Mouse (Mus musculus): Measurements from ENCODE around the gene Timp3. TPM values are rescaled to one million over a fixed set of nuclear protein-coding genes. Genes with fewer than 3 reads are reported as not detected.
A peak's percentile ranks its signal among the peaks of the same experiment; 100 is the strongest.

Timp3 gene
- polyA plus RNA-seq (2012; rRNA removed) = 30.5 and 39.7 TPM in 2 replicates

DNA sequence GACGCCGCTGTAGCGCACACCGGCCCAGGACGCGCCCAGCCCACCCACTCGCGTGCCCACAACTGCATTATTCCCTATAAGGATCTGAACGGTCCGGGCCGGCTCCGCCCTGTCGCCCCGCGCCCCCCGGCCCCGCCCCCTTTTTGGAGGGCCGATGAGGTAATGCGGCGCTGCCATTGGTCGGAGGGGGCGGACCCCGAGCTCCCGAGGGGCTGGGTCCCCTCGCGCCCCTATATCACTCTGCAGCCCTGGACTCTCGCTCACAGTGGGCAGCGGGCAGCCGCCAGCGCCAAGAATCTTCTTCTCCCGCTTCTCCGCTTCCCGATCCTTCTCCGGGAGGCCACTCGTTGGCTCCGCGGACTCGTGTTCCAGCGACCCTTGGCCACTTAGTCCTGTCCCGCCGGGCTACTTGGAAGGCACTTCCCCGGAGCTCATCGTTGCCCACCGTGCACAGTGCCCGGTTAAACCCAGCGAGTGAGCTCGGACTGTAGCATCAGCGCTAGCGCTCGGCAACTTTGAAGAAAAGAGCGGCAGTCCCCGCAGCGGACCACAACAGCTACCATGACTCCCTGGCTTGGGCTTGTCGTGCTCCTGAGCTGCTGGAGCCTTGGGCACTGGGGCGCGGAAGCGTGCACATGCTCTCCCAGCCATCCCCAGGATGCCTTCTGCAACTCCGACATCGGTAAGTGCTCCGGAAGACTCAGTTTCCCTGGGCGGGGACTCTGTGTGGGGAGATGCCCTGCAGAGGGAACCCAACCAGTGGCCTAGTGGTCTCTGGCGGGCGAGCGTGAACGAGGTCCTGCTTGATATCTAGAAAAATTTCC lies at the start of gene Timp3:
Timp3 (plus strand) TSS at position 80 of the 824 bp plus-strand sequence.
- Histone ChIP-seq H3K4me3 (ENCODE audit: control insufficient read depth, insufficient read depth, low read length) (peak within 1 kb of the TSS; percentile 24), H3K27me3 (ENCODE audit: control insufficient read depth, insufficient read depth, low read length) (peaks cover 2% of the 10 kb centered on the region; the same call in 1 of the 2 replicates), H3K4me1 (replicated peaks; ENCODE audit: control insufficient read depth, insufficient read depth, low read length) (peaks cover 3% of the 10 kb centered on the region; the same call in 1 of the 2 replicates), H3K27ac (ENCODE audit: control insufficient read depth, insufficient read depth, low read length) (no peak within 1 kb of the TSS), H3K36me3 (ENCODE audit: control insufficient read depth, insufficient read depth, low read length) (no peaks in the 10 kb centered on the region)
- peak; percentile 2 for DNase-seq
- 2% methylated on average over 63 of the region's 65 CpGs for WGBS
- no peak for TF ChIP-seq CTCF (IDR thresholded peaks at IDR 0.05; ENCODE audit: borderline replicate concordance, control insufficient read depth, extremely low read depth, insufficient read depth, low read length, poor library complexity)
- no peak for TF ChIP-seq POLR2A (IDR thresholded peaks at IDR 0.05; ENCODE audit: control insufficient read depth, extremely low read depth, insufficient read depth, low read length, poor library complexity)

GRCm38 (mm10) chr10:86256221-86256620 lies 44.0 kb upstream of the Timp3 start:
- Histone ChIP-seq H3K27me3 (ENCODE audit: control insufficient read depth, insufficient read depth, low read length) (no peaks in the 10 kb centered on the region), H3K4me1 (replicated peaks; ENCODE audit: control insufficient read depth, insufficient read depth, low read length) (no peaks in the 10 kb centered on the region), H3K4me3 (ENCODE audit: control insufficient read depth, insufficient read depth, low read length) (no peak overlapping the region), H3K27ac (ENCODE audit: control insufficient read depth, insufficient read depth, low read length) (no peak overlapping the region), H3K36me3 (ENCODE audit: control insufficient read depth, insufficient read depth, low read length) (no peaks in the 10 kb centered on the region)
- 82% methylated on average over 4 of the region's 4 CpGs for WGBS
- no peak for TF ChIP-seq CTCF (IDR thresholded peaks at IDR 0.05; ENCODE audit: borderline replicate concordance, control insufficient read depth, extremely low read depth, insufficient read depth, low read length, poor library complexity)
- no peak for TF ChIP-seq POLR2A (IDR thresholded peaks at IDR 0.05; ENCODE audit: control insufficient read depth, extremely low read depth, insufficient read depth, low read length, poor library complexity)
- no peak for DNase-seq

GRCm38 (mm10) chr10:86257045-86257444 lies 43.1 kb upstream of the Timp3 start:
- WGBS = 94% methylated on average over 3 of the region's 3 CpGs

DNA sequence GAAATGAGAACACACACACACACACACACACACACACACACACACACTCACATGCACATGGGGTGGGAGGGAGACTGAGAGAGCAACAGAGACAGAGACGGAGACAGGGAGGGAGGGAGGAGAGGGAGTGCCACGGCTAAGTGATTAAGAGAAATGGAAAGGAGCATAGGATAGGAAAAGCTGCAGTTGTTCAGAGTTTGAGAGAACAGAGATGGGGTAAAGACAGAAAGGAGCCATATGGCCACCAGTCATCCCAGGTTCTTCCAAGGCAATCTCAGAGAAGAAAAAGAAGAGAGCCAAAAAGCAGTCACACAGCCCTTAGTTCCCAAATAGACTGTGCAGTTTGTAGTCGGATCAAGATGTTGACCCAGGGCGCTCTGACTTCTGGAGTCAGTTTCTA lies 42.1 kb upstream of the Timp3 start:
- no peak for DNase-seq
- WGBS = 96% methylated on average over 4 of the region's 4 CpGs
- Histone ChIP-seq H3K36me3 (ENCODE audit: control insufficient read depth, insufficient read depth, low read length) (no peaks in the 10 kb centered on the region), H3K27me3 (ENCODE audit: control insufficient read depth, insufficient read depth, low read length) (no peaks in the 10 kb centered on the region), H3K4me1 (replicated peaks; ENCODE audit: control insufficient read depth, insufficient read depth, low read length) (no peaks in the 10 kb centered on the region), H3K4me3 (ENCODE audit: control insufficient read depth, insufficient read depth, low read length) (no peak overlapping the region), H3K27ac (ENCODE audit: control insufficient read depth, insufficient read depth, low read length) (no peak overlapping the region)
- TF ChIP-seq POLR2A (IDR thresholded peaks at IDR 0.05; ENCODE audit: control insufficient read depth, extremely low read depth, insufficient read depth, low read length, poor library complexity) (no peak), CTCF (IDR thresholded peaks at IDR 0.05; ENCODE audit: borderline replicate concordance, control insufficient read depth, extremely low read depth, insufficient read depth, low read length, poor library complexity) (no peak)

More at GRCm38 (mm10) chr10:86257045-86257444, 43.1 kb upstream of the Timp3 start:
- Histone ChIP-seq H3K4me1 (replicated peaks; ENCODE audit: control insufficient read depth, insufficient read depth, low read length) (no peaks in the 10 kb centered on the region), H3K36me3 (ENCODE audit: control insufficient read depth, insufficient read depth, low read length) (no peaks in the 10 kb centered on the region), H3K27me3 (ENCODE audit: control insufficient read depth, insufficient read depth, low read length) (no peaks in the 10 kb centered on the region), H3K4me3 (ENCODE audit: control insufficient read depth, insufficient read depth, low read length) (no peak overlapping the region), H3K27ac (ENCODE audit: control insufficient read depth, insufficient read depth, low read length) (no peak overlapping the region)
- DNase-seq = no peak
- TF ChIP-seq POLR2A (IDR thresholded peaks at IDR 0.05; ENCODE audit: control insufficient read depth, extremely low read depth, insufficient read depth, low read length, poor library complexity) = no peak
- TF ChIP-seq CTCF (IDR thresholded peaks at IDR 0.05; ENCODE audit: borderline replicate concordance, control insufficient read depth, extremely low read depth, insufficient read depth, low read length, poor library complexity) = no peak

DNA sequence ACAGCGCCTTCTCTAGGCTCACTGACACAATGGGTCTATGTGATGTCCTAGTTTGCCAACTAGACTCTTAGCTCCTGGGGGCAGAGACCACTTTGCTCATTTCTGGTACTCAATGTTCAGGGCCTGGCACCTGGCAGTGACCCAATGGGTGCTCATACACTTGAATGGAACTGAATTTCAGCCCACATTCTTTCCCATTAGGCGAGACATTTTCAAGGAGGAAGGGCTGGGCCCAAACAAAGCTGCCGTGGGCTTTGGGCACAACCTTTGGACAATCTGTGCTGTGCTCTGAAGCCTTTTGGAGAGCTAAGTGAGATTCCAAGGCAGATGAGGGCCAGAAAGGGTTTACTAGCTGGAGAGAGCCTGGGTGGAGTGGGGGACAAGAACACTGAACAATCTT lies 41.2 kb upstream of the Timp3 start:
- H3K36me3 ChIP-seq (ENCODE audit: control insufficient read depth, insufficient read depth, low read length) = no peaks in the 10 kb centered on the region
- TF ChIP-seq POLR2A (IDR thresholded peaks at IDR 0.05; ENCODE audit: control insufficient read depth, extremely low read depth, insufficient read depth, low read length, poor library complexity) (no peak), CTCF (IDR thresholded peaks at IDR 0.05; ENCODE audit: borderline replicate concordance, control insufficient read depth, extremely low read depth, insufficient read depth, low read length, poor library complexity) (no peak)
- no peak overlapping the region for H3K27ac ChIP-seq (ENCODE audit: control insufficient read depth, insufficient read depth, low read length)
- DNase-seq = no peak
- no peaks in the 10 kb centered on the region for H3K4me1 ChIP-seq (replicated peaks; ENCODE audit: control insufficient read depth, insufficient read depth, low read length)
- H3K27me3 ChIP-seq (ENCODE audit: control insufficient read depth, insufficient read depth, low read length) = no peaks in the 10 kb centered on the region
- no peak overlapping the region for H3K4me3 ChIP-seq (ENCODE audit: control insufficient read depth, insufficient read depth, low read length)
- WGBS = 91% methylated on average over 3 of the region's 3 CpGs

GRCm38 (mm10) chr10:86261725-86262124 lies 38.4 kb upstream of the Timp3 start:
- no peaks in the 10 kb centered on the region for H3K27me3 ChIP-seq (ENCODE audit: control insufficient read depth, insufficient read depth, low read length)
- H3K4me1 ChIP-seq (replicated peaks; ENCODE audit: control insufficient read depth, insufficient read depth, low read length) = no peaks in the 10 kb centered on the region
- H3K27ac ChIP-seq (ENCODE audit: control insufficient read depth, insufficient read depth, low read length) = no peak overlapping the region
- 90% methylated on average over 2 of the region's 2 CpGs for WGBS
- no peak overlapping the region for H3K4me3 ChIP-seq (ENCODE audit: control insufficient read depth, insufficient read depth, low read length)
- TF ChIP-seq CTCF (IDR thresholded peaks at IDR 0.05; ENCODE audit: borderline replicate concordance, control insufficient read depth, extremely low read depth, insufficient read depth, low read length, poor library complexity) = no peak
- no peak for TF ChIP-seq POLR2A (IDR thresholded peaks at IDR 0.05; ENCODE audit: control insufficient read depth, extremely low read depth, insufficient read depth, low read length, poor library complexity)
- DNase-seq = no peak
- no peaks in the 10 kb centered on the region for H3K36me3 ChIP-seq (ENCODE audit: control insufficient read depth, insufficient read depth, low read length)

Data from thymus, adult 2 months (tissue).